Mouse (Mus musculus) gastrocnemius, postnatal 14 days (tissue): ENCODE measurements at regions not wholly inside any gene's neighbourhood (a gene's known extent, or its start where the extent isn't known, plus 50 kb on each side); places are given as distances from the start of the nearest gene placed in this dataset.
A peak's percentile ranks its signal among the peaks of the same experiment; 100 is the strongest.
"Not testable (repeated sequence)": the region's sequence is repeated elsewhere in the genome, so short reads cannot be mapped to it uniquely, and the experiment has no call there.

Experiments used
- DNase-seq: peaks from one replicate; pipeline ENCODE4 v3.0.0; 2021; ENCODE audit warnings: mixed read lengths
- intact Hi-C: fragments of 180-260 bp; cut with DNase I; formaldehyde crosslinking; loops from one replicate; pipeline ENCODE4 v1.15.1; 2025; ENCODE audit warnings: low total_unique reads

DNA sequence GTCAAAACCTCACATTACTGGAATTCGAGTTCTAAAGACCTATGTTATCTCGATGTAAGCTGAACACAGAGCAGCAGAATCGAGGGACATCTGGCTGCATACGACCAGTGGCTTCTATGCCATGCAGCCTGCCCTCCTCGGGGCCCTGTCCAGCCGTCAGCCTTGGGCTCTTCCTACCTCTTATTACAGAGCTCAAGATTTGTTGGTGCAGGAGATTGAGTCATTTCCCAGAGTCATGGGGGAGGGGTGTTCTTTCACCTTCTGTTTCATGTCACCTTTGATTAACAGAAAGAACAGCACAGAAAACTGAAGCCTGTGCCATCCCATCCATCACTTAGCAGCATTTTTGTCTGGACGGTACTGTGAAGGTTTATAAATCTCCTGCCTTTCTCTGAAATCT is 52.1 kb downstream of the Sst start:
- intact Hi-C loops = no loop called here
- no peak for DNase-seq

DNA sequence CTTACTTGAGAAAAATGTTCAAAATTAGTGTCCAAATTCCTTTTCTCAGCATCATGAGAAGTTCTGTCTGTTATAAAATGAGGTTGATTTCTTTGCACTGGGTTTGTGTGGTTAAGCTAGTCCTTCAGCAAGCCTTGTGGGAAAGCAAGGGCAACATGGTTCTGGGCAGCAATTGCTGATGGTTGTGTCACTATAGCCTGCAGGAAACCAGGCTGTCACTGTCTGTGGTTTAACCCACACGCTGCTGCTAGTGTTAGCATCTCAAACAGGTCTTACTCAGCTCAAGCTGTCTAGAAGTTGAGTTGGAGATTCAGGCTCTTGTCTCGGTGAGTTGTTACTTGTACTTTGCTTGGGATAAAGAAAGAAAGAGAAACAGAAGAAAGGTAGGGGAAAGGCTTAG is 52.6 kb downstream of the Sst start:
- intact Hi-C loops = no loop called here
- DNase-seq = no peak

DNA sequence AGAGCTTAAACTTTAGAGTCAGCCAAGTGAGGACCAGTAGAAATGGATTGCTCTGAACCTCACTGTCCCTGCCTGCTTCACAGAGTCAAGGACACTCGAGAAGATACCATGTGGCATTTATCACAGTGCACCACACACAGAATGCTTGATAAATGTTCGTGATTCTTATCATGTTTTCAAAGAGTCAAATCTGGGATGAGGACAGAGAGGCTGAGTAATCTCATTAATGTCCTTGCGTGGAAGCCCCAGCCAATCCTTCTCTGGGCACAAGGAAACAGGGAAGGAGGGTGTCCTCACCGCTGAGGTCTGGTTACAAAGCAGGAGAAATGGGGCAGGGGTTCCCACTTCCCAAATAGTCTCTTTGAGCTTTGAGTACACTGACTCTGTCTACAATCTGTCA is 55.8 kb downstream of the Sst start:
- intact Hi-C loops = no loop called here
- DNase-seq = no peak

DNA sequence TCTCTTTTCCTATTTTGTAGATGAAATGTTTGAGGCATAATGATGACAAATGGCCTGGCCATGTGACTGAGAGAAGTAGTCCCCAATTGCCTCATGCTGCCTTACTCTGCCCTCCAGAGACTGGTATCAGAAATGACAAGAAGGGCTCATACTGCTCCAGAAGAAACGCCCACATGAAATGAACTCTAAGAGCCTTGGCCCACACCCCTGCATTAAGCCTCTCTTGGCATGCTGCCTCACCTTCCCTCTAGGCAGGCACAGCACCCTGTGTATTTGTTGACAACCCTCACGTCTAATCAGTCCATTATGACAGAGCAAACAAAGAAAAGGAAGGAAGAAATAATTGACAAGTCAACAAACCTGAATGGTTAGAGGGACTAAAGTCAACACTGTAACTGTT is 57.2 kb downstream of the Sst start:
- DNase-seq = no peak
- intact Hi-C loops = no loop called here

DNA sequence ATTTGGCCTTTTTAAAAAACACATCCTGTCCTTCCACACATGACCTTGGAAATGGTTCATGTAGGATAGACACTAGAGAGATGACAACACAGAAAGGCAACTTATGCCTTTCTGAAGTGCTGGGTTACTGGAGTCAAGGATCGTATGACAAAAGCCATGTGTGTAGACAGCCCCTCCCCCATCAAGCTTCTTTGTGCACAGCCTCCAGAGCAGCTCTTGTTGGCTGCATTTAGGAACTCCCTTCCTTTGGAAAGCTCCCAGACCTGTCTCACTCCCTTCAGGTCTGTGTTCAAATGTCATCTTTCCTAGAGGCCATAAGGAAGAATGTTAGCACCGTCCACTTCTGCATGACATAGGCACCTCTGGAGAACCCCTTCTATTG is 57.7 kb downstream of the Sst start:
- DNase-seq = no peak
- intact Hi-C loops = no loop called here

DNA sequence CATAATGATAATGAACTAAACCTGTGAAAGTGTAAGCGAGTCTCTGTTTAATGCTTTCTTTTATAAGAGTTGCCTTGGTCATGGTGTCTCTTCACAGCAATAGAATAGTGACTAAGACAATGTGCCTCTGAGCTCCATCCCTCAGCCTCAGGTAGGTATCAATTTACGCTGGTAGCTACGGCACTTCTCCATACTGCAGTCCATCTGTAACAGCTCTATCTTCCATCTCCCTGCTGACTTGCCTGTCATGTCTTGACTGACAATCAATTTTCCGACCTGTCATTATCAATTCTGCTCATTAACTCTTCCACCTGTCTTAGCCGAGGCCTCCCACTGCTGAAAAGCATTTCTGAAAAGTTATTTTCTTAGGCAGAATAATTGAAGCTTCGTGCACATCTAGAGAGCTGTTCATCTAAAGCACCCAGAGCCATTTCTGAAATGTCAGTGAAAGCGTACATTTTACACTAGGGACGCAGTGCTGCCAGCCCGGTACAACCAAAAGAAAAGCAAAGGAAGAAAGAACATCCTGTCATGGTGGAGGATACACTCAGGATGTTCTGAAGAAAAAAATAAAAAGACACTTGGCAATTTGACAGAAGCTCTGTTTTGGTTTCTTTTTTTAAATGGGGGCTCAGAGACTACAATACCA is 58.2 kb downstream of the Sst start:
- intact Hi-C loops = no loop called here
- DNase-seq = no peak

DNA sequence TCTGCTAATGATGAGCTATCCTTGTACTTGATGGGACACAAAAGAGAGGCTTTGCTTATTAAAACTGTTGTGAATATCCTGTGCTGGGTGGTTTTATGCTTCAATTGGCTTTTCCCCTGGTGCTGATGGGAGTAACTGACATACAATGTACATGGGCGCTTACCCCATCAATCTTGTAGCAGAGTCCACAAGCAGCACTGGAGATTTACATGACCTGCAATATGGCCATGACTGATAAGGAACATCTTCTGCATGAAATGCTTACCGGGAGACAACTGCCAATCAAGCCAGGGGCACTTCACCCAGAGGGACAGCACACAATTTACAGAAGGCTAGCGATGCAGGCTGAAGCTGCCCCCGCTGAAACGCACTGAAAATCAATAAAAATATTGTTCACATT is 65.1 kb downstream of the Sst start:
- intact Hi-C loops = no loop called here
- DNase-seq = no peak

DNA sequence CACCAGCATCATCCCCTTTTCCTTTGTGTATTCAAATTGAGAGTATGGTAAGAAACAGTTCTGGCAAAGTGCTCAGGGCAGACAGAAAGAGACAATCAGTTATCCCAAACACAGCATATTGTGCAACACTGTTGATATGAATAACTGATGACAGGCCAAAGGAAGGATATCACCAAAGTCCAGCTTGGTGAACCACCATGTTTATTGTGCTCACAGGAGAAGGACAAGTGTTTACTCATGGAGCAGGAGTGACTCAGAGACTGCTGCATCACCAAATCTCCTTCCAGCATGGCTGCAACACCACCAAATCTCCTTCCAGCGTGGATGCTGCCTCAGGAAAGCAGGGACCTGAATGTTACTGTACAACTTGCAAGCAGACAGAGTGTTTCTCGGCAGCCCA is 105.5 kb downstream of the Sst start:
- intact Hi-C loops = no loop called here
- DNase-seq = no peak

DNA sequence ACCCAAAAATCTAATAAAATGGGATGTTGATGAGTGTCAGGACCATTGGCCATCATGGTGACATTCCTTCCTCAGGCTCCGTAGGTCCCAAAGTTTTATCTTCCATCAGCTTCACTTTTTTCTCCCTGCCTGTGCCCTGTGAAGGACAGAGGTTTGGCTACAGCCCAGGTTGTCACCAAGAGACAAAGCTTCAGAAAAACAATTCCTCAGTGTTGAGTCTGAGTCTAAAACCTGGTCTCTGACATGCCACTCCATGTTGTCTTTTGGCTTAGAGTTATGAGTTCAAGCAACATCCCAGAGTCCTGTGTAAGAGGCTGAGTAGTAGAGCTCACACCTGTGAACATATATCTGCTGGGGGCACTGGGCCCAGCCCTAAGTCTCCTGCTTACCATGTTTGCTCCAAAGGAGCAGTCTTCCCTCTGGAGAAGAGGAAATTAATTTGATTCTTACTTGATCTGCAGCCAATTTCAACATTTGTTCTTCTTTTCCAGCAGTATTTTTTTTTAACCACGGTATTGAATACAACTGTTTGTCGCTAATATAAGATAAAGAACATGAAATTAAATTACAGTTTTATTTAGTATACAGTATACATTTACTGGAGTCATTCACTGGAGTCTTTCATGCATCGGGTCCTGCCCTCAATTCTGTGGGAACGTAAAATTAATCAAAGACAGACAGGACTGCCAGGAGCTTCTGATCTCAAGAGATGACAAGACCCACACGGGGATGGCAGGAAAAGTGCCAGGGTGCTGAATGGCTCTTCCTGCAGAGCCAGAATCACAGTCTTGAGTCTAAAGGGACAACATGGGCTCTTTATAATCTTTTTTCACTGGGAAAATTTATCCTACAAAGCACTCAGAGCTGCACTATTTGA is 106.5 kb downstream of the Sst start:
- DNase-seq = no peak
- intact Hi-C loops = no loop called here

DNA sequence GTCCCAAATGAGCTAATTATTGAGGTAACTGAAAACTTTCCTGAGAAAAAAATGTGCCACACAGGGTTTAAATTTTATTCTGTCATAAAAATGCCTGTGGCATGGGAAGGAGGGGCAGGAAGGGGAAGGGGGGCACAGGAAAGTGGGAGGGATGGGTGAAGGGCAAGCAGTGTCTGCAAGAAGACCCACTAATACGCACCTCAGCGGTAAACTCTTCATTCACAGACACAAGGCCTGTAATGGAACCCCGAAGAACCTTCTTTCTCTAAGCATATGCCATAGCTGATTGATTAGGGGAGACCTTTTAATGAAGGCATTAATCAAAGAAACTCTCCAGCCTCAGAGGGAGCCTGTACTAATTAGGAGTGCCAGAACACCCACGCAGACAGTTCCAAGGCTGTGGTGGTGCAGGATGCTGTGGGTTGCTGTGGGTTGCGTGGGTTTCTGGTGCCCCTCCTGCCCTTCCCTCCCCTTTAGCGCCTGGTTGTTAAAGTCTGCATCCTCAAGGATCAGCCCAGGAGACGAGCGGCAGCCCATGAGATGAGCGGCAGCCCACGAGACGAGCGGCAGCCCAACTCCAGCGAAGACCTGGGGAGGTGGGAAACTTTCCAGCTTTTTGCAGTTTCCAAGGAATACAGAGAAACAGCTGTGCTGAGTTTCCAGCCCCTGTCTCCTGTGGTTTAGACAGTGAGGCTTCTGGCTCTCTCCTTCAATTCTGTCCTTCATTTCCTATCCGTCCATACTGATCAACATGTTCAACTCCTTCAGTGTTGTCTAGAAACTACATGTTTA is 110.1 kb downstream of the Sst start:
- DNase-seq = peak; percentile 18
- intact Hi-C loops = no loop called here

DNA sequence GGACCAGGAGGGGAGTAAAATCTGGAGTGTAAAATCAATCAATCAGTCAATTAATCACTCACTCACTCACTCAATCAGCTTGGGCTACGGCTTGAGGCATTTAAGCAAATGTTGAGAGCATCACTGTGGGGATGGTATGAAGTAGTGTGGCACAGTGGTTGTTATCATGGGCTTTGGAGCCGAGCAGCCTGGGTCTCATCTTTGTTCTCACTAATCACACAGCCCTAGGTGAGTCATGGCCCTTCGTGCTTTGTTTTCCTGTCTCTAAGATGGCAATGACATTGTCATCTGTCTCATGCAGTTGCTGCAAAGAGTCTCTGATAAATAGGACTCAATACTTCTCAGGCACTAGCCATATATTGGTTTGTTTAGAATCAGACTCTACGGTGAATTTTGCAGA is 112.9 kb downstream of the Sst start:
- no peak for DNase-seq
- intact Hi-C loops = no loop called here

DNA sequence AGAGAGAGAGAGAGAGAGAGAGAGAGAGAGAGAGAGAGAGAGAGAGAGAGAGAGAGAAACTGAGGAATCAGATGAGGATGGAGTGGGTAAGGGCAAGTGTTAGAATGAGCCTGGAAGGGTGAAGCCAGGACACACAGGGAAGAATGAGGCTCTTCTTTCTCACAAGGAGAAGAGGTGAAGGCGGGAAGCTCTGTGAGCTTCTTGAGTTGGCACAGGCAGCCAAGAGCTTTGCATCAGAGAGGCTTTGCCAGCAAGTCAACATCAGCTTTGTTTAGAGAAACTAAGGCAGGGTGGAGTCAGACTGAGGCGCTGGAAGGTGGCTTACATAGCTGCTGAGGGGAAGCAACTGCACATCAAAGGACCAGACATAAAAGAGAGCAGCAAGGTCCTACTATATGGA is 113.7 kb downstream of the Sst start:
- DNase-seq = no peak
- intact Hi-C loops = no loop called here

DNA sequence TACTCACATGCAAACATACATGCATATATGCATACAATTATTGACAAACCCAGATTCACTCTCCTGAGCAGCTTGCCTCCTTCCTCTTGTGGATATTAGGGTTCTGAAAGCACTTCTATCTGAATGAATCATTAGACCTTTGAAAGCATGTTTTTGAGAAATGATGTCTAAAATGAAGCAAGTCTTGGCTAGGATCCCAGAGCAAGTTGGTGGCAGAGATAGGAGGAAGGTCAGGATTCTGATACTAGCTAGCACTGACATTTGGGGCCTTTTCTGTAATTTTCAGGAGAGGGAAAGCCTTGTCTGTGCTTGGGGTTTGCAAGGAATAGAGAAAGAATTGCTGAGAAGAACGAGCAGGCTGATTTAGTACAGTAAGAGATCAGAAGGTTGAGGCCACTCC is 114.3 kb downstream of the Sst start:
- no peak for DNase-seq

DNA sequence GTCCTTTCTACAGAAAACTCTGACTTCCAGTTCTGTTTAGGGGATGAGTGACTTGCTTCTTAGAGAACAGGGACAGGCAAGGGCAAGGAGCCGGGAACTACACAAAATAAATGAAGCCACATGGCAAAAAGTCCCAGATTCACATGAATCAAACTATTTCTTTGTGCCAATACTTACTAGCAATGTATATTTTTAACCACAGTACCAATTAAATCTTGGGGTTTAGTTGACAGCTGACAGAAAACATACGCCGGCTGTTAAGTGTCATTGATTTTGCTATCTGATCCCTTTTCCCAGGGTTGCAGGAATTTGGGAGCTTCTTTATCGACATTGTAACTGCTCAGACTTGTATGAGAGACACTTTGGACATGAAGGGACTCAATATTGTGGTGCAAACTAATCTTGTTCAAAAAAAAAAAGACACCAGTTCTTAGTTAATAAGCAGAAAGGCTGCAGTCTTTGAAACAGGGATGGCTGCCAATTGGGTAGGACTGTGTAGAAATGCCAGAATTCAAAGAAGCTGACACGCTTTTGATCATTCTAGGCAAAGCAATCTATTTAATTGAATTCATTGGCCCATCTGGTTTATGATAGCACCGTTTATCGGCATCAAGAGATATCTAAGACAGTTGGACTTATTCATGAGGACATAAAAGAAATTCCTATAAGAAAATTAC is 132.5 kb downstream of the Sst start:
- DNase-seq = no peak
- intact Hi-C loops = no loop called here

More for the DNA sequence above, 114.3 kb downstream of the Sst start:
- intact Hi-C loops = no loop called here

DNA sequence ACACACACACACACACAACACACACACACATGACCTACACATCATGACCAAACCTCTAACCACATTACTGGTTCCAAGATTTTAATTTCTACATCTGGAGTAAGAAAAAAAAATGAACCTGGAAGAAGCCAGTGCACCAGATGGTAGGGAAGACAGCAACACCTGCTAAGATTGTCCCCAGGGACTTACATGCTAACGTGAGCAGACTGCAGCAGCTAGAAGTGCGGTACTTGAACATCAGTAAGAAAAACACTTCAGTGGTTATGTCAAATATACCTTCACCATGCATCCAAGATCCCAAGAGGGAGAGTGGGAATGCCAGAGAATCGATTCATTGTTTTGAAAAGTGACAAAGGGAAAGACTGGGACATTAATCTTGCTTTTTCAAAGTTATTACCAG is 153.7 kb downstream of the Sst start:
- intact Hi-C loops = no loop called here
- no peak for DNase-seq

DNA sequence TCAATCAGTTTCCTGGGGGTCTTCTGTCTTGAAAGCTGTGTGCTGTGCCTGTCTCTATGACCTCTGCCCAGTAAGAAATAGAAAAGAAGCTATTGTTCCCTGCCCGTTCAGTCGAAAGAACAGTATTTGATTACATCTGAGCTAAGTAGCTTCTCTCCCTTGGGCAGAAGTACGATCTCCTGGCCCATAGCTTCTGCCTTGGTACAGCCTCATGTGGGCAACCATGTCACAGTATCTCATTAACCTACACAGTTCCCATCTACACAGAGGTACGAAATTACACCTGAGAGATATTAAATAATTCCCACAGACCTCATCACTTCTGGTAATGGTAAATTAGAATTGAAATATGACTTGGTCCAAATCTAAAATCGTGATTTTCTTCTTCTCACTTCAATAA is 155.0 kb downstream of the Sst start:
- DNase-seq = no peak
- intact Hi-C loops = no loop called here

DNA sequence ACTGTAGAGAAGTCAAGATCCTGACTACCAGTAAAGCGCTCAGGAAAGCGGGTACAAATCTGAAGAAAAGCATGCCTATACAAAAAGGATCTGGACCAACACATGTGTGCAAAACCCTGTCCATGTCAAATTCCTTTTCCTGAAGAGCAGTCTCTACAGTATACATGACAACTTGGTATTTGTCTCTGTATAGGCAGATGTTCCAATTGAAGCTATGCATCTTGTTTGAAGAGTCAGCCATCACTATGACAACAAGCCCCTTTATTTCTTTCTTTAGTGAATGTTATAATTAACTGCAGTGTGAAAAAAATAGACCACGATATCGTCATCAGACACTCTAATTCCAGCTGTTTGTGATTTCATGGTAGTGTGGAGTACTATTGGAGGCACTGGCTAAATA is 164.2 kb downstream of the Sst start:
- no peak for DNase-seq
- intact Hi-C loops = no loop called here

DNA sequence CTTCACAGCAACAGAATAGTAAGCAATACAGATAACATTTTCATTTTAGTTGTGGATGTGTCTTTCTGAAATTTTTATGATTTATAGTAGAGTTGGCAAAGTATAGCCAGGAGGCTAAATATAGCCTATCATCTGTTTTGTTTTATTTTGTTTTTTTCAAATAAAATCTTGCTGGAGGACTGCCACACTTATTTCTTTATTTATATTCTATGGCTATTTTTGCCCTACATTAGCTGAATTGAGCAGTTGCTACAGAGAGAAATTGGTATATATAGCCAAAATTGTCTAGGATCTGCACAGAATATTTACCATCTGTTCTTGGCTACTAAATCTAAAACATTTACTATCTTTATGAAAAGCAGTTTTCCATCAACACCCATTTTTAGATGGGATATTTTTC is 169.0 kb downstream of the Sst start:
- intact Hi-C loops = no loop called here

DNA sequence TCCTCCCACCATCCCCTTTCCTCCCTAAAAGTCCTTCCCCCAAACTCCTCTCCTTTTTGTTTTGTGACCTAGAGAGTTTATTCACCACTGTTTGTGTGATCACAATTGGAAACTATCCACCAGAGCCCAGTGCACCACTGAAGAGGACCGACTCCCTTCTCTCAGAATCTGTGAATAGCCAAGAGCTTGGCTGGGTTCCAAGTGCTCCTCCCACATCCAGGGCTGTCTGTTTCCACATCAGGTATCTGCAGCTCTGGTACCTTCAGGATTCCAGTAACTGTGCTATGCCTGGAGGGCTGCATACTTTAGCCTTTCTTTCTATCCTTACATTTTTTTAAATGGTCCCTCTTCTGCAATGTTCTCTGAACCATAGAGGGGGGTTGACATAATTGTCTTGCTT is 180.5 kb upstream of the Masp1 start:
- DNase-seq = no peak
- intact Hi-C loops = no loop called here

More for the DNA sequence above, 169.0 kb downstream of the Sst start:
- DNase-seq = no peak

DNA sequence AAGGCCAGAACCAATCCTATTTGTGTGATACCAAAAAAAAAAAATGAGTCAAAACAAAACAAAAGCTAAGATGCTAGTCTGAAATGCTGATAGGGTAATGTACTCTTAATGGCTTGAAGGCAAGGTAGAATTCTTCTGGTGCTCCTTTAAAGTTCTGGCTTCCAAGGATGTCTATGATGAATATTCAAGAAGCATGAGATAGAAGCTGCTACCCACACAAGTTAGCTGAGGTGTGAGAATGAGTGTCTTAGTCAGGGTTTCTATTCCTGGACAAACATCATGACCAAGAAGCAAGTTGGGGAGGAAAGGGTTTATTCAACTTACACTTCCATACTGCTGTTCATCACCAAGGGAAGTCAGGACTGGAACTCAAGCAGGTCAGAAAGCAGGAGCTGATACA is 173.6 kb upstream of the Masp1 start:
- DNase-seq, intact Hi-C loops: not testable (repeated sequence)
